27 mouse cellular contexts compared by ENCODE assay signal in the genomic region with DNA sequence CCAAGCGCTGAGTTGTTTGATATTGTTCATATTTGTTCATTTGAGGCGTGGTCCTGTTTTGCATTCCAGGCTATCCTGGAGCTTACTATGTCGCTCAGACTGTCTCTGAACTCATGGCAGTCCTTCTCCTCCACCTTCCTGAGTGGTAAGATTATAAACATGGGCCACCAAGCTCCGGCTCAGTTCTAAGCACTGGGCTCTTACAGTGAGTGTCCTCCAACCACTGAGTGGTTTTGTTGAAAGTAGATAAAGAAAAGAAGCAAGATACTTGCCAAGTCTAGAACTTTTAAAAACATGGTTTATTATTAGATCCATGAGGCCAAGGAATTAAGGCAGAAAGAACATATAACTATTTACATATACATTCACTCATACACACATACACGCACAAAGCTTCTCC.
"Had no signal": no experiment of that assay in that cellular context is flagged by ENCODE, and none has a peak within 500 bp of the region (broad histone marks: within the 10 kb centered on the region; RNA-seq: fewer than 3 reads in every experiment).

No protein-coding gene starts in this region.

- H3K4me1 ChIP-seq: embryonic facial prominence, embryonic 12.5 days; embryonic facial prominence, embryonic 15.5 days; forebrain, embryonic 10.5 days; forebrain, embryonic 12.5 days; forebrain, embryonic 13.5 days; forebrain, embryonic 15.5 days had no signal

- H3K4me2 ChIP-seq: embryonic facial prominence, embryonic 12.5 days; embryonic facial prominence, embryonic 13.5 days; embryonic facial prominence, embryonic 15.5 days; forebrain, embryonic 12.5 days; forebrain, embryonic 13.5 days; forebrain, embryonic 15.5 days had no signal

- H3K36me3 ChIP-seq: embryonic facial prominence, embryonic 10.5 days; embryonic facial prominence, embryonic 12.5 days; embryonic facial prominence, embryonic 13.5 days; embryonic facial prominence, embryonic 15.5 days; forebrain, embryonic 10.5 days; forebrain, embryonic 12.5 days; forebrain, embryonic 15.5 days had no signal

- DNase-seq: cerebellum, adult 2 months; cerebellum, adult 8-10 months; cerebellum, adult 9-10 months; cerebellum, adult 9-11 months; cerebellum, postnatal 10 days; cerebellum, postnatal 14 days; cerebellum, postnatal 25 days; cerebellum, postnatal 36 days; embryo, embryonic 11 days; forebrain, postnatal 0 days; gastrocnemius, adult 2 months; gastrocnemius, postnatal 10 days; gastrocnemius, postnatal 14 days; gastrocnemius, postnatal 25 days; gastrocnemius, postnatal 36 days; heart, adult 18-20 months had no signal

- H3K9ac ChIP-seq: embryonic facial prominence, embryonic 12.5 days; embryonic facial prominence, embryonic 13.5 days; embryonic facial prominence, embryonic 15.5 days; forebrain, embryonic 12.5 days; forebrain, embryonic 13.5 days; forebrain, embryonic 15.5 days; forebrain, postnatal 0 days had no signal

- H3K27me3 ChIP-seq: embryonic facial prominence, embryonic 12.5 days; embryonic facial prominence, embryonic 13.5 days; embryonic facial prominence, embryonic 15.5 days; forebrain, embryonic 12.5 days; forebrain, embryonic 15.5 days had no signal

- H3K27ac ChIP-seq: embryonic facial prominence, embryonic 10.5 days; embryonic facial prominence, embryonic 12.5 days; embryonic facial prominence, embryonic 13.5 days; embryonic facial prominence, embryonic 15.5 days; forebrain, embryonic 10.5 days; forebrain, embryonic 12.5 days; forebrain, embryonic 13.5 days; forebrain, embryonic 15.5 days; gastrocnemius, adult 2 months had no signal

- ATAC-seq: forebrain, embryonic 13.5 days; forebrain, embryonic 14.5 days; forebrain, embryonic 15.5 days; forebrain, embryonic 16.5 days; forebrain, postnatal 0 days had no signal

- H3K9me3 ChIP-seq: embryonic facial prominence, embryonic 10.5 days; embryonic facial prominence, embryonic 12.5 days; embryonic facial prominence, embryonic 13.5 days; embryonic facial prominence, embryonic 15.5 days; forebrain, embryonic 10.5 days; forebrain, embryonic 12.5 days; forebrain, embryonic 15.5 days had no signal

- H3K4me3 ChIP-seq: embryonic facial prominence, embryonic 10.5 days; embryonic facial prominence, embryonic 12.5 days; embryonic facial prominence, embryonic 13.5 days; embryonic facial prominence, embryonic 15.5 days; erythroblast, embryonic 14.5 days; forebrain, embryonic 10.5 days; forebrain, embryonic 12.5 days; forebrain, embryonic 13.5 days; forebrain, embryonic 15.5 days; gastrocnemius, adult 2 months had no signal
